Mouse (Mus musculus) small intestine, adult 2 months (tissue): Measurements from ENCODE around the gene Gnai2. TPM values are rescaled to one million over a fixed set of nuclear protein-coding genes. Genes with fewer than 3 reads are reported as not detected.
"Not testable (repeated sequence)": the region's sequence is repeated elsewhere in the genome, so short reads cannot be mapped to it uniquely, and the experiment has no call there.

ENCODE experiments used
- H3K27ac ChIP-seq: fragments of 200-500 bp; 2 replicates; pipeline ENCODE4 v1.5.1; 2012; ENCODE audit warnings: low read depth, low read length, control low read depth, inconsistent platforms; ENCODE audit not compliant: insufficient read depth
- H3K27me3 ChIP-seq: fragments of 200-500 bp; 2 replicates; pipeline ENCODE4 v1.6.1; 2012; ENCODE audit warnings: mild to moderate bottlenecking, moderate library complexity, low read length, inconsistent platforms; ENCODE audit not compliant: control insufficient read depth, insufficient read depth
- H3K36me3 ChIP-seq: fragments of 200-500 bp; 2 replicates; pipeline ENCODE4 v1.6.1; 2012; ENCODE audit warnings: mild to moderate bottlenecking, low read length, control low read depth, inconsistent platforms; ENCODE audit not compliant: control insufficient read depth, insufficient read depth
- H3K4me1 ChIP-seq: fragments of 200-500 bp; 2 replicates; pipeline ENCODE4 v1.6.1; 2012; ENCODE audit warnings: low read length, inconsistent platforms, mixed read lengths; ENCODE audit not compliant: control insufficient read depth, insufficient read depth, insufficient read length
- H3K4me3 ChIP-seq: fragments of 200-500 bp; 2 replicates; pipeline ENCODE4 v1.5.1; 2012; ENCODE audit warnings: low read depth, mild to moderate bottlenecking, control low read depth, inconsistent platforms, low read length, moderate library complexity
- CTCF ChIP-seq: fragments of 200-500 bp; IDR thresholded peaks from 2 replicates; pipeline ENCODE4 v1.5.1; 2012; ENCODE audit warnings: low read depth, mild to moderate bottlenecking, control low read depth, inconsistent platforms, low read length, moderate library complexity, mixed read lengths; ENCODE audit not compliant: insufficient replicate concordance, insufficient read length; ENCODE audit errors: extremely low read depth
- POLR2A ChIP-seq: fragments of 200-500 bp; IDR thresholded peaks from 2 replicates; pipeline ENCODE4 v1.6.1; 2012; ENCODE audit warnings: low read depth, mild to moderate bottlenecking, control low read depth, inconsistent platforms, low read length, moderate library complexity
- WGBS: fragments of 180-500 bp; shearing (Covaris S2); methylation state at CpG from one replicate; pipeline ENCODE4 v1.1.7; 2018; 5-methylcytosine and 5-hydroxymethylcytosine counted together
- polyA plus RNA-seq: library from polyadenylated mRNA; depleted of rRNA; stranded (reverse); fragments of >200 nt; gene quantifications from 2 replicates; pipeline ENCODE4 v1.2.3, GENCODE M21; 2012

Gnai2 gene
- polyA plus RNA-seq, 1 experiment = 501 TPM

- Histone ChIP-seq H3K4me1 (peaks cover 28% of the 10 kb centered on the region; the same call in 1 of the 2 replicates), H3K4me3 (no peak overlapping the region), H3K27ac (no peak overlapping the region), H3K27me3 (no peaks in the 10 kb centered on the region), H3K36me3 (0 out of 2 replicates have a peak, but pooled peaks cover 4% of the 10 kb centered on the region)
- 96% methylated on average over 14 of the region's 14 CpGs for WGBS
- TF ChIP-seq CTCF (no peak), POLR2A (no peak)
Observed at GRCm38 (mm10) chr9:107579023-107579900, 55.9 kb downstream of the Gnai2 start.

GRCm38 (mm10) chr9:107578587-107578986, 56.6 kb downstream of the Gnai2 start, which contains the start of gene Naa80:
Gene Naa80 (plus strand): TSS chr9:107578887.
- no peak within 1 kb of the TSS for H3K4me3 ChIP-seq
- WGBS = 78% methylated on average over 3 of the region's 3 CpGs
- TF ChIP-seq CTCF = no peak
- no peak for TF ChIP-seq POLR2A

GRCm38 (mm10) chr9:107577871-107578270, 57.3 kb downstream of the Gnai2 start:
- Histone ChIP-seq H3K27me3 (no peaks in the 10 kb centered on the region), H3K36me3 (peaks cover 4% of the 10 kb centered on the region), H3K4me1 (peaks cover 28% of the 10 kb centered on the region; the same call in 1 of the 2 replicates), H3K27ac (no peak overlapping the region), H3K4me3 (no peak overlapping the region)
- TF ChIP-seq POLR2A (no peak), CTCF (no peak)
- 89% methylated on average over 10 of the region's 10 CpGs for WGBS

More at GRCm38 (mm10) chr9:107578587-107578986, 56.6 kb downstream of the Gnai2 start, which contains the start of gene Naa80:
- Histone ChIP-seq H3K27ac (no peak within 1 kb of the TSS), H3K36me3 (0 out of 2 replicates have a peak, but pooled peaks cover 4% of the 10 kb centered on the region), H3K27me3 (no peaks in the 10 kb centered on the region), H3K4me1 (peaks cover 28% of the 10 kb centered on the region; the same call in 1 of the 2 replicates)

GRCm38 (mm10) chr9:107576357-107577107, 58.6 kb downstream of the Gnai2 start, which contains the start of gene Hyal1:
Gene Hyal1 (plus strand): TSS chr9:107576927.
- peak within 1 kb of the TSS; percentile 56 for H3K4me3 ChIP-seq
- peak; percentile 46; the same call in 1 of the 2 replicates for TF ChIP-seq POLR2A
- no peak for TF ChIP-seq CTCF
- WGBS = 11% methylated on average over 16 of the region's 16 CpGs
- peaks cover 13% of the 10 kb centered on the region for H3K36me3 ChIP-seq
- H3K4me1 ChIP-seq = peaks cover 30% of the 10 kb centered on the region
- no peaks in the 10 kb centered on the region for H3K27me3 ChIP-seq
- peak within 1 kb of the TSS; percentile 89 for H3K27ac ChIP-seq

GRCm38 (mm10) chr9:107575579-107576356, 59.4 kb downstream of the Gnai2 start:
- H3K4me3 ChIP-seq = no peak overlapping the region
- H3K36me3 ChIP-seq = peaks cover 13% of the 10 kb centered on the region
- WGBS = 23% methylated on average over 14 of the region's 14 CpGs
- H3K27ac ChIP-seq = peak overlapping the region; percentile 89
- TF ChIP-seq CTCF = no peak
- H3K27me3 ChIP-seq = no peaks in the 10 kb centered on the region
- peaks cover 31% of the 10 kb centered on the region for H3K4me1 ChIP-seq

- H3K36me3 ChIP-seq = peaks cover 13% of the 10 kb centered on the region
- 89% methylated on average over 6 of the region's 6 CpGs for WGBS
- peaks cover 41% of the 10 kb centered on the region for H3K4me1 ChIP-seq
- H3K27ac ChIP-seq, H3K27me3 ChIP-seq, H3K4me3 ChIP-seq: not testable (repeated sequence)
- peak; percentile 6; the same call in 1 of the 2 replicates for TF ChIP-seq CTCF
Observed at GRCm38 (mm10) chr9:107573774-107574173, 61.4 kb downstream of the Gnai2 start.
